Mouse (Mus musculus): ENCODE results near the gene Spaca4. TPM values are rescaled to one million over a fixed set of nuclear protein-coding genes. Genes with fewer than 3 reads are reported as not detected.

Spaca4 gene
- polyA plus RNA-seq (2012; rRNA removed) (not detected in 2 replicates), polyA plus RNA-seq (2014; fragmentation: Nextera tagmentation; extraction: Ambion mirVana) (not detected in 2 replicates)

DNA sequence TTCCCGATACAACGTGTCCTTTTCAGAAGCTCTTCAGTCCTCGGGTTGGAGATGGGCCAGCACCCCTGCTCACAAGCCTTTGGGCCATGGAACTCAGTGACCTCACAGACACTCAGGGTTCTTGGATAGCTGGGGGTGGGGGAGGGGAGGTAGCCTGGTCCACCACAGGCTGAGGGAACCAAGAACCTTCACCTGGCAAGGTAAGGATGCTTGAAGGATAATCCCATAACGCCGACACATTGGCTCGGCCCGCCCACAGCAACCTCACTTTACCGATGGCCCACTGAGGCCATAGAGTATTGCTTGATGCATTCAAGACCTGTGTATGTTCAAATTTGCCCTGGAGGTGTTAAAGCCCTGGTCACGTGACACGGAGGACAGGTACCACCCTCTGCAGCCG is at the start of gene Spaca4:
TSS of gene Spaca4 (minus strand) at position 101 of the 400 bp plus-strand sequence.
- TF ChIP-seq POLR2A (IDR thresholded peaks at IDR 0.05; ENCODE audit: borderline replicate concordance, extremely low read depth, insufficient read depth, insufficient read length): no peak
- Histone ChIP-seq H3K4me3 (replicated peaks; ENCODE audit: low read length) (no peak within 1 kb of the TSS), H3K9ac (ENCODE audit: low read depth, low read length, severe bottlenecking) (no peak within 1 kb of the TSS), H3K27me3 (ENCODE audit: control insufficient read depth, insufficient read depth, low read length) (no peaks in the 10 kb centered on the region), H3K4me1 (ENCODE audit: control insufficient read depth, insufficient read depth, low read length) (0 out of 2 replicates have a peak, but pooled peaks cover under 1% of the 10 kb centered on the region), H3K9me3 (ENCODE audit: control insufficient read depth, low read length) (no peaks in the 10 kb centered on the region), H3K27ac (replicated peaks; ENCODE audit: low read depth, low read length) (no peak within 1 kb of the TSS), H3K4me2 (replicated peaks; ENCODE audit: low read depth, low read length, severe bottlenecking) (no peak within 1 kb of the TSS), H3K36me3 (ENCODE audit: control insufficient read depth, insufficient read depth, low read length) (peaks cover 78% of the 10 kb centered on the region)
- ATAC-seq (ENCODE audit: low FRiP score, low read depth) (no peak), DNase-seq (ENCODE audit: low spot score) (no peak)
- WGBS: 85% methylated on average over 11 of the region's 11 CpGs

DNA sequence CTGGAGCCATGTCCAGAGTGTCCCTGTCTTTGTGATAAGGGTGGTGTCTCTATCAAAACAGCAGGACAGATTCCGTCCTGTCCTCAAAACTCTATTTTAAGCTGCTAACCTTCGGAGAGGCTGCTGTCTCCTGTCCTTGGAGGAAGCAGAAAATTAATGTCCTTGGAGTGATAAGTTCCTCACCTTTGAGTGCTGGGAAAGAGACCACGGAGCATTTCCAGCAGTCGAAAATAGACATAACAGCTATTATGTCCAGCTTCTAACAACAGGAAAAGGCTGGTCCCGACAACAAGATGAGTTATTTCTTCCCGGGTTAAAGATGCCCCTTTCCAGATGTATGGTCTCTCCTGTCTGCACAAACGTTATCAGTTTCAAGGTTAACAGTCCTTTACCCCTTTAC is 49.6 kb upstream of the Spaca4 start:
- DNase-seq (ENCODE audit: low spot score) (no peak), ATAC-seq (ENCODE audit: low FRiP score, low read depth) (no peak)
- H3K9me3 ChIP-seq (ENCODE audit: control insufficient read depth, low read length): no peaks in the 10 kb centered on the region
- H3K4me3 ChIP-seq (replicated peaks; ENCODE audit: low read length): no peak overlapping the region
- H3K27ac ChIP-seq (replicated peaks; ENCODE audit: low read depth, low read length): no peak overlapping the region
- no peaks in the 10 kb centered on the region; the same call in 1 of the 2 replicates for H3K4me1 ChIP-seq (ENCODE audit: control insufficient read depth, insufficient read depth, low read length)
- H3K9ac ChIP-seq (ENCODE audit: low read depth, low read length, severe bottlenecking): no peak overlapping the region
- TF ChIP-seq POLR2A (IDR thresholded peaks at IDR 0.05; ENCODE audit: borderline replicate concordance, extremely low read depth, insufficient read depth, insufficient read length): no peak
- no peak overlapping the region for H3K4me2 ChIP-seq (replicated peaks; ENCODE audit: low read depth, low read length, severe bottlenecking)
- no peaks in the 10 kb centered on the region for H3K27me3 ChIP-seq (ENCODE audit: control insufficient read depth, insufficient read depth, low read length)
- WGBS: 75% methylated on average over 7 of the region's 7 CpGs
- no peaks in the 10 kb centered on the region for H3K36me3 ChIP-seq (ENCODE audit: control insufficient read depth, insufficient read depth, low read length)

DNA sequence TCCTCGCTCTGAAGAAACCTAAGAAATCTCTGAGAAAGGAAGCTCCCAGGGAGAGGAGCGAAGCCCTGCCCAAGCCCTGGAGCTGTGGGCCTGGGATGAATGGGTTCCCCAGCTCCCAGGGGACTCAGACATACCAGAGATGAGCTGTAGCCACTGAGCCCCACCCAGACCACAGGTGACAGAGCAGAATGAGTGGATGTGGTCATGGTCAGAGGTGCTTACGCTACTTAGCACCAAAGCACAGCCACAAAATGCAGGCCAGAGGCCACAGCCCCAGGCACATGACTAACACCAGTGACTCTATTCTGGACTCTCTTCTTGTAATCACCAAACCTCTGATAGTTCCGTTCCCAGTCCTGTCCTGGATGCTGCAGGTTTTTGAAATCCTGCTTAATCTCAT is 45.5 kb upstream of the Spaca4 start:
- H3K4me3 ChIP-seq (replicated peaks; ENCODE audit: low read length): no peak overlapping the region
- no peaks in the 10 kb centered on the region for H3K4me1 ChIP-seq (ENCODE audit: control insufficient read depth, insufficient read depth, low read length)
- no peak overlapping the region for H3K9ac ChIP-seq (ENCODE audit: low read depth, low read length, severe bottlenecking)
- no peak for TF ChIP-seq POLR2A (IDR thresholded peaks at IDR 0.05; ENCODE audit: borderline replicate concordance, extremely low read depth, insufficient read depth, insufficient read length)
- WGBS: 67% methylated on average over 4 of the region's 4 CpGs
- no peak for ATAC-seq (ENCODE audit: low FRiP score, low read depth)
- DNase-seq (ENCODE audit: low spot score): no peak
- no peaks in the 10 kb centered on the region for H3K9me3 ChIP-seq (ENCODE audit: control insufficient read depth, low read length)
- no peak overlapping the region for H3K4me2 ChIP-seq (replicated peaks; ENCODE audit: low read depth, low read length, severe bottlenecking)
- no peak overlapping the region for H3K27ac ChIP-seq (replicated peaks; ENCODE audit: low read depth, low read length)
- no peaks in the 10 kb centered on the region for H3K27me3 ChIP-seq (ENCODE audit: control insufficient read depth, insufficient read depth, low read length)
- H3K36me3 ChIP-seq (ENCODE audit: control insufficient read depth, insufficient read depth, low read length): no peaks in the 10 kb centered on the region

GRCm38 (mm10) chr7:45770427-45771082 is 44.9 kb upstream of the Spaca4 start:
- DNase-seq (ENCODE audit: low spot score): no peak
- no peaks in the 10 kb centered on the region for H3K9me3 ChIP-seq (ENCODE audit: control insufficient read depth, low read length)
- no peaks in the 10 kb centered on the region for H3K27me3 ChIP-seq (ENCODE audit: control insufficient read depth, insufficient read depth, low read length)
- H3K27ac ChIP-seq (replicated peaks; ENCODE audit: low read depth, low read length): no peak overlapping the region
- H3K4me2 ChIP-seq (replicated peaks; ENCODE audit: low read depth, low read length, severe bottlenecking): no peak overlapping the region
- no peak overlapping the region for H3K4me3 ChIP-seq (replicated peaks; ENCODE audit: low read length)
- peaks cover 2% of the 10 kb centered on the region; the same call in 1 of the 2 replicates for H3K4me1 ChIP-seq (ENCODE audit: control insufficient read depth, insufficient read depth, low read length)
- no peak for ATAC-seq (ENCODE audit: low FRiP score, low read depth)
- no peak for TF ChIP-seq POLR2A (IDR thresholded peaks at IDR 0.05; ENCODE audit: borderline replicate concordance, extremely low read depth, insufficient read depth, insufficient read length)
- H3K36me3 ChIP-seq (ENCODE audit: control insufficient read depth, insufficient read depth, low read length): no peaks in the 10 kb centered on the region
- WGBS: 56% methylated on average over 8 of the region's 8 CpGs
- H3K9ac ChIP-seq (ENCODE audit: low read depth, low read length, severe bottlenecking): no peak overlapping the region

DNA sequence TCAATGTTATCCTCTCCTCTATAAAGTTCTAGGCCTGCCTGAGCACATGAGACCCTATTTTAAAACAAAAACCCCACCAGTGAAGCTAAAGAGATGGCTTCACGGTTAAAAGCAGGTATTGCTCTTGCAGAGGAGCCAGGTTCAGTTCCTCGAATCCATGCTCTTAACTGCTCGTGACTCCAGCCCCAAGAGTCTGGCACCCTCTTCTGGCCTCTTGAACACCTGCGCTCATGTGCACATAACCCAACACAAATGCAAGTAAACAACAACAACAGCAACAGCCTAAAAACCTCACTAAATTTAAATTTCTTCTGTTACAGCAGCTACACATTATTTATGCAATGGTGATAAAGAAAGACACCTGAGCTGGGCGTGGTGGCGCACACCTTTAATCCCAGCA is 41.9 kb upstream of the Spaca4 start:
- Histone ChIP-seq H3K9ac (ENCODE audit: low read depth, low read length, severe bottlenecking) (no peak overlapping the region), H3K4me3 (replicated peaks; ENCODE audit: low read length) (no peak overlapping the region), H3K36me3 (ENCODE audit: control insufficient read depth, insufficient read depth, low read length) (no peaks in the 10 kb centered on the region), H3K4me2 (replicated peaks; ENCODE audit: low read depth, low read length, severe bottlenecking) (no peak overlapping the region), H3K27ac (replicated peaks; ENCODE audit: low read depth, low read length) (no peak overlapping the region), H3K4me1 (ENCODE audit: control insufficient read depth, insufficient read depth, low read length) (peaks cover 2% of the 10 kb centered on the region; the same call in 1 of the 2 replicates), H3K27me3 (ENCODE audit: control insufficient read depth, insufficient read depth, low read length) (no peaks in the 10 kb centered on the region), H3K9me3 (ENCODE audit: control insufficient read depth, low read length) (no peaks in the 10 kb centered on the region)
- DNase-seq (ENCODE audit: low spot score): no peak
- 87% methylated on average over 6 of the region's 6 CpGs for WGBS
- TF ChIP-seq POLR2A (IDR thresholded peaks at IDR 0.05; ENCODE audit: borderline replicate concordance, extremely low read depth, insufficient read depth, insufficient read length): no peak
- ATAC-seq (ENCODE audit: low FRiP score, low read depth): no peak
